Mouse (Mus musculus): ENCODE data around the gene Pcca. TPM values are rescaled to one million over a fixed set of nuclear protein-coding genes. Genes with fewer than 3 reads are reported as not detected.

Gene Pcca
- total RNA-seq, 2 experiments from 2014 or later: 98.8 to 103 TPM

GRCm38 (mm10) chr14:122837018-122837417 is 302.9 kb downstream of the Pcca start:
- DNase-seq: no peak

DNA sequence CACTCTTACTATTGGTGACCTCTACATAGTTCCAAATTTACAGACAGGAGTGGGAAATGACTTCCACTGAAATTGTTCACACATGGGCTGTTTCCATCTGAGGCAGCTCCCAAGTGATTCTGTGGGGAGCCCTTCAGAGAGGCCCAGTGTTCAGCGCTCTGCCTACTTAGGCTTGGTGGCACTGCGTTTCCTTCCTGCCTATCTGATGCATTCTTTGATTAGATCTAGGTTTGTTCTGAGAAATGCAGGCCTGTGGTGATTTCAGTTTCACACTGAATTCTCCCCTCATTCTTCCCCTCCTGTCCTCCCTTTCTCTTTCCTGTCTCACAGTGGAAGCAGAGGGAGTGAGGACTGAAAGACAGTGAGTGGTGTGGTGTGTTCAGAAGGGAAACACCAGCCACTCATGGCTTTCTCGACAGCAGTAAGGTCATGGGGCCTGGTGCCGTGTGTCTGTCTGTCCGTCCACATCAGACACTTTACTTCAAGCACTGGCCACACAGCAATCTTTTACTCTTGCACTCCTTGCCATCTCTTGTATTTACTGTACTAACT is 318.5 kb downstream of the Pcca start:
- DNase-seq: no peak

DNA sequence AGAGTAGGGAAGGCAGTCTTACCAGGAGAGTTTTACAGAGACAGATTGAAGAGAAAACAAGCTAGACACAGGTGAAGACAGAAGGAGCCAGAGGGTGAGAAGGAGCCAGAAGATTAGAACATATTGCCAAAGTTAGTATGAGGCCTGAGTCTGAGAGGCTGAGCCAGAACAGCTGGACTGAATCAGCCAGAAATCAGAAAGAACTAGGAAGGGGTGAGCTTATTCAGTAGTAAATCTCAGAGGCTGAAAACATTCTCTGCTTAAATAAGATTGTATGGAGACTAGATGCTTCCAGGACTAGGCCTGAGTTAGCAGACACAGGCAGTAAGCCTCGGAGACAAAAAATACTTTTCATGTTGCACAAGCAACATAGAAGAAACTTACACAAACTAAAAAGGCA is 325.7 kb downstream of the Pcca start:
- DNase-seq: no peak

DNA sequence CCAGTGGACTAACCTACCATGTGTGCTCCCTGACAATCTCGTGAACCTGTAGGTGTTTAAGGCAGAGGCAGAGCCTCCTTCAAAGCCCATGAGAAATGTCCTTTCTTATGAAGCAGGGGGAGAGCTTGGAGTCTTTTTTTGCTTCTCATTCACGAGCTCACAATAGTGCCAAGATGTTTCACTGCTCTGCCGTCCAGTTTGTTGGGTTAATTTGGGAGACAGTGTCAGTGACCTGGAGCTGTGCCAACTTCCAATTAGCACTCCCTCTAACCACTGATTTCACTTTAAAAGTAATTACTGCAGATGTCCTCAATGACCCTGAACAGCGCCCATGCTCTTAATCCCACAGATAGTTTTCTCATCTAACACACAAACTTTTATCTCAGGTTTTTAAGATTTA is 328.5 kb downstream of the Pcca start:
- DNase-seq: peak in 1 of 2 experiments; percentile 20

DNA sequence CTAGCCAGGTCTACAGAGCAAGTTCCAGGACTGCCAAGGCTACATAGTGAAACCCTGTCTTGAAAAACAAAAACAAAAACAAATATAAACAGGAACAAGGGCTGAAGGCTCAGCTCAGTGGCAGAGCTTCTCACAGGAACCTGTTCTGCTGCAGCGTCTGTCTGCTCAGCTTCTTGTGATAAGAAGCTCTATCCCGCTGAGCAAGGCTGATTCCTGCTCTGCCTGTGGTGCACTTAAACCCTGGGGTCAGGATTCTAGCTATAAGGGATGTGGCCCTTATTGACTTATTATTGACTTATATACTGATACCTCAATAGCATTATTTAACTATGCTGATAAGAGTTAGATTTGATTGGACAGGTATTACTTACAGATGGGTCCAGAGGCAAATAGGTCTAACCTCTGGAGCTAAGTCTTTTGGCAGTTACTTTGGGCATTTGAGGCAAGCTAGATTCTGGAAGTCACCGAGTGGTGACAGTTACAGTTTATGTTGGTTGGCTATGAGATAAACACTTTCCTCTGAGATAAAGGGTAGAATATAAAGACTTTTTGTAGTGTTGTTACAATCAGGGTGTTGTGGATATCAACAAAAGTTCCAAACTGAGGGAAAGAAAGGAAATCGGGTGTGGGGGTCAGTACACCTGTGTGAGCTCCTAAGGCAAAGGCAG is 331.5 kb downstream of the Pcca start:
- DNase-seq: no peak

DNA sequence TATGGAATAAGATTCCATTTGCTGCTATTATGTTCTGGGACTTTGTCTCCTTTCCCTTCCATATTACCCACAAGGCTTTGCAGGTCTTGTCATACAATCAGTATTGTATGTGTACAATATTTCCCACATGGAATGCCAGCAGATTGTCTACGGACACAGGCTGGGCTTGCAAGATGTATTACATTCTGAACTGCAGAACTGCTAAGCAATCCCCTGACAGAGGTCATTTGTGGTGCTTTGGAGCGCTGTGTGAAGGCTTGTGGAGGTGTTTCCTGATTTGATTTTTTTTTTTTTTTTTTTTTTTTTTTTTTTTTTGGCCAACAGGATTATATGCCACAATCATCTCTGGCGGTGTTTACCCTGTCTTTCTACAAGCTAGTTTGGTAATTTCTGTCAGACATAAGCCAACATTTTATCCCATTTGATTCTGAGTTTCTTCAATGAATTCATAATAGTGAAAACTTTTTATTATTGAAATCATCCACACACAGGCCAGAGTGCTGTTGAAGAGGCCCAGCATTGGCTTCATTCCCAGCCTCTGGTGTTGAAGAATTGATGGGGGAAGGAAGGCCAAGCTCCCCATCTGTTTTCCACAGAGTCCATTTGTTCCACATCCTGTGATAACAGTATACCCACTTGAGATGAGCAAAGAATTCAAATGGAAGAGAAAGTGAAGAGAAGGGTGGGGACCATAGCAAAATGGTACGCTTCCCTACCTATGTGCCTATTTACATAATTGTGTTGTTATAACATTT is 333.6 kb downstream of the Pcca start:
- DNase-seq: peak; percentile 25 to 45

GRCm38 (mm10) chr14:122869831-122870230 is 335.7 kb downstream of the Pcca start:
- no peak for DNase-seq

DNA sequence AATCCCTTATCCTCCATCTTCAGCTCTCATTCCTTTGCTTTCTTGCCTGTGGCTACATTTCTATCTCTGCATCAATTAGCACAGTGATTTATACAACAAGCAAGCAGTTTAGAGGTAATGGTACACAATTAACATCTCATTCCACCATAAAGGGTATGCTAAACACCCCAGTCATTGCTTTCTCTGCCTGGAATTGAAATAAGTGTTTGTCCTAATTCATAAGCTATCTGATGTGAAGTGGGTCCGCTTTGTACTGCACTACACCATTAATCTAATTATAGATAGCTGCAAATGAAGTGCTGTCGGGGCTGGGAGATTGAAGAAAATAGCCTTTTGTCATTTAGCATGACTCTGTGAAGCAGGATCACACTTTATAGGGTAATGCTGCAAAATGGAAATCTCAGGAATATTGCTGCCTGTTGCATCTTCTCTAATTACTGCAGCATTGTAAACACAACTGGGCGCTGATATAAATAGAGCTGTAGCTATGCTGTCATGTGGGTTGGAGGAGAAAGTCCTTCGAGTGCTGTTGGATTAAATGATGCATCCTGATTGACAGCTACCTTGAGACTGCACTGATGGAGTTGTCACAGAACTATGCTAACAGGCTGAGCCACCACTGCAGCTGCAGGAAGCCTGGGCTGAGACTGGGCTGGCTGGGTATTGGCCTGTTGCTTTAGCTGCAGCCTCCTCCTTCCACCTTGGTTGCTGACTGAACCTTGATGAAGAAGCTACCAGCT is 337.9 kb downstream of the Pcca start:
- DNase-seq: no peak

- DNase-seq: no peak
These were observed 338.5 kb downstream of the Pcca start for GRCm38 (mm10) chr14:122872612-122873011.

DNA sequence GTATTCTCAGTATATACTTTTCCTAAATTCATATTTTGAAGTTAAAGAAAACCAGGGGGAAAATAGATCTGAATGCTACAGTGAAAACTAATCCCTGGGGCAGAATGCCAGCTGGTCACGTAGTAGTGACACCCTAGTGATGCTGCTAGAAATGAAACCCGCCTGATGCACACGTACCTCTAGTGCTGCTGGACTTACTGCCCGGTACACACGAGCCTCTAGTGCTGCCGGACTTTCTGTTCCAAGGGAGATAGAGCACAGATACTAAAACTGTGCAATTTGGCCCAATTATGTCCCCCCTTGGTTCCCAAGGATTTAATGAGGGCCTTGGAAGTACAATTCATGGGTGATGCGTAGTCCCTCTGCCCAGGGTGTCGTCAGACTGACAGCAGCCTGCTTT is 340.9 kb downstream of the Pcca start:
- DNase-seq: no peak

- no peak for DNase-seq
These were observed 341.5 kb downstream of the Pcca start for GRCm38 (mm10) chr14:122875636-122876035.

DNA sequence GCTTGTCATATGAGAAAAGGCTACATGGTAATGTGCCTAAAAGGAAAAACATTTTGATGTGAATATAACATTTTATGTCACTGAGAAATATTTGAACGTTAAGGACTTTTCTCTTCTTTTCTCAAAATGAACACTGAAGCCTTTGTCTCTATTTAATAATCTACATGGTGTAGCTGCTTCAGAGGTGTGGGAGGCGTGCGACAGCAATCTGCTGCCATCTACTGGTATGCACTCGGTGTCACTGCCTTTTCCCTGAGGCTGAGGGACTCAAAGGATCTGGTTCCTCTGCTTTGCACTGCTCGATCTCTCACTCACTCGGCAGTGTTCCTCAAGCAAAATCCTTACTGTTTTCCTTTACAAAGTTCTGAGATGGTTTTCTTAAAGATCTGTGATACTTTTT is 342.0 kb downstream of the Pcca start:
- peak; percentile 60 to 76 for DNase-seq

GRCm38 (mm10) chr14:122876723-122877122 is 342.6 kb downstream of the Pcca start:
- no peak for DNase-seq

DNA sequence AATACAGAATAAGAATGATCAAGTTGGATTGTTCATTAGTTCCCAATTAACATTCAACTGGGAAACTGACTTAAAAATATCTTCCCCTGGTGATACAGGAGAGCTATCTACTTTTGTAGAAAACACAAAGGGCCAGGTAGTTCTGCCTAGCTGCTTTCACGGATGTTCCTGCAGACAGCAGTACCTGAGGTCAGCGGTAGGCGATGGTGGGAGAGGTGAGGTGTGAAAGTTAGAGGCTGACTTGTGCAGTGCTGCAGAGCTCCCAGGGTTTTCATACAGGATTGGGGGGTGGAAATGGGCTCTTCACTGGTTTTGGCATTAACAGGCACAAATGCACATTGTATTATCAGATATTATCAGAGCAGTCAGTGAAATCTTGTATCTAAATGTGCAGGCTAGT is 343.7 kb downstream of the Pcca start:
- no peak for DNase-seq

- DNase-seq: no peak
These were observed 346.2 kb downstream of the Pcca start for GRCm38 (mm10) chr14:122880291-122880690.

- DNase-seq: no peak
These were observed 347.6 kb downstream of the Pcca start for GRCm38 (mm10) chr14:122881699-122882098.

- no peak for DNase-seq
These were observed 348.1 kb downstream of the Pcca start for GRCm38 (mm10) chr14:122882201-122882639.

- DNase-seq: no peak
These were observed 348.8 kb downstream of the Pcca start for GRCm38 (mm10) chr14:122882795-122883409.

DNA sequence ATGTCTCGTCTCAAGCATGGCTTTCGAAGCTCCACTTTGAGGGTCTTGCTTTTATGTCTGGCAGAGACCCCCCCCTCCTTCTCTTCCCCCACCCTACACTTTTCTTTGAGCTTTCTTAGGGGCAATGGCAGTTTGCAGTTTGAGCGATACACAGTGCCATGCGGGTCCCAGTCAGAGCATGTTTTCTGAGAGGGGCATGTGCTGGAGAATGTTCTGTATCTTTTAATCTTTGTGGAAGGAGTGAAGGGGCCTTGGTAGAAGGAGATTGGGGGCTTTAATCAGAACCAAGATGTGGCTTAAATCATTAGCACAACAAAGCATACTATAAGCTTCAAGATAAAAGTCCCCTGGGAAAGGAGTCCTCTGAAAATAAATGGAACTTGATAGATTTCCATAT is 349.3 kb downstream of the Pcca start:
- DNase-seq: no peak

- peak; percentile 18 to 19 for DNase-seq
These were observed 349.9 kb downstream of the Pcca start for GRCm38 (mm10) chr14:122883821-122884584.

DNA sequence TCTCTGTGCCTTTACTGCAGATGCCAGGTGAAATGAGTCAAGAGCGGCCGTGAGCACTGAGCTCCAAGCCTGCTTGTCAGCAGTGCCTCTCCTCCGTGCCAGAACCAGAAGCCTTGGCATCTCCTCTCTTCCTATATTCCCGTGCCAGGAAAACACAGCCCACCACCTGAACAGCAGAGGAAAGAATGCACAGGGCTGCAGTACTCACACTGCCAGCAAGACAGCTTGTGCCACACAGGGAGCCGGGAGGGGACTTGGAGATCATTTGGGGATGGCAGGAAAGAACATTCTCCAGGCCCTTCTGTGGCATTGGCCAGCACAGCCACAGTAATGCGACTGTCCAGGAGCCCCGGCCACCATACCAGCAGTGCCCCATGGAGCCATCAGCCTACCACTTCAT is 351.8 kb downstream of the Pcca start:
- DNase-seq: peak; percentile 29 to 40

GRCm38 (mm10) chr14:122887278-122887677 is 353.2 kb downstream of the Pcca start:
- DNase-seq: no peak

Measured in heart, adult 18-20 months (tissue).